Mouse (Mus musculus) c-Kit-positive CD71-positive TER-119-positive erythroid progenitor cells, embryonic 14.5 days (primary cell): ENCODE results near the gene Dph1.
A peak's percentile ranks its signal among the peaks of the same experiment; 100 is the strongest.
"Not testable (repeated sequence)": the region's sequence is repeated elsewhere in the genome, so short reads cannot be mapped to it uniquely, and the experiment has no call there.

Source experiments
- DNase-seq: peaks from one replicate; pipeline ENCODE4 v3.0.0-alpha.2; 2013; ENCODE audit warnings: low spot score

Gene Dph1

GRCm38 (mm10) chr11:75201721-75202120, 10.7 kb upstream of the Dph1 start:
- no peak for DNase-seq

GRCm38 (mm10) chr11:75200935-75201334, 9.9 kb upstream of the Dph1 start:
- no peak for DNase-seq

- DNase-seq: no peak
Measured at GRCm38 (mm10) chr11:75199951-75200350, 8.9 kb upstream of the Dph1 start.

- DNase-seq: no peak
Measured at GRCm38 (mm10) chr11:75198792-75199191, 7.8 kb upstream of the Dph1 start.

- no peak for DNase-seq
Measured at GRCm38 (mm10) chr11:75197956-75198355, 6.9 kb upstream of the Dph1 start.

- DNase-seq: no peak
Measured at GRCm38 (mm10) chr11:75196131-75196530, 5.1 kb upstream of the Dph1 start.

GRCm38 (mm10) chr11:75194850-75195461, 3.9 kb upstream of the Dph1 start:
- DNase-seq: no peak

GRCm38 (mm10) chr11:75194121-75194849, 3.2 kb upstream of the Dph1 start:
- DNase-seq: no peak

- no peak for DNase-seq
Measured at GRCm38 (mm10) chr11:75193256-75194071, 2.4 kb upstream of the Dph1 start, which contains the start of gene Rtn4rl1. TSS of gene Rtn4rl1 (plus strand) at chr11:75193783.

GRCm38 (mm10) chr11:75192336-75193214, 1.5 kb upstream of the Dph1 start:
- peak; percentile 63 for DNase-seq

- DNase-seq: no peak
Measured at GRCm38 (mm10) chr11:75191841-75192240, 800 bp upstream of the Dph1 start.

GRCm38 (mm10) chr11:75190371-75190724, 693 bp downstream of the Dph1 start:
- peak; percentile 86 for DNase-seq

GRCm38 (mm10) chr11:75189713-75190370, 1.2 kb downstream of the Dph1 start:
- peak; percentile 47 for DNase-seq

GRCm38 (mm10) chr11:75184986-75185385, 6.1 kb downstream of the Dph1 start:
- no peak for DNase-seq

- DNase-seq: no peak
Measured at GRCm38 (mm10) chr11:75184573-75184972, 6.5 kb downstream of the Dph1 start.

- DNase-seq: no peak
Measured at GRCm38 (mm10) chr11:75183917-75184570, 7.0 kb downstream of the Dph1 start.

GRCm38 (mm10) chr11:75178672-75179208, 12.3 kb downstream of the Dph1 start, which contains the start of gene Ovca2:
TSS of gene Ovca2 (minus strand) at chr11:75178835.
- DNase-seq: peak; percentile 83

GRCm38 (mm10) chr11:75178011-75178410, 13.0 kb downstream of the Dph1 start:
- no peak for DNase-seq

GRCm38 (mm10) chr11:75174574-75174973, 16.5 kb downstream of the Dph1 start:
- not testable (repeated sequence) for DNase-seq

- no peak for DNase-seq
Measured at GRCm38 (mm10) chr11:75173799-75174165, 17.3 kb downstream of the Dph1 start.
